ENCODE assay signal across 8 mouse cellular contexts in the genomic region with DNA sequence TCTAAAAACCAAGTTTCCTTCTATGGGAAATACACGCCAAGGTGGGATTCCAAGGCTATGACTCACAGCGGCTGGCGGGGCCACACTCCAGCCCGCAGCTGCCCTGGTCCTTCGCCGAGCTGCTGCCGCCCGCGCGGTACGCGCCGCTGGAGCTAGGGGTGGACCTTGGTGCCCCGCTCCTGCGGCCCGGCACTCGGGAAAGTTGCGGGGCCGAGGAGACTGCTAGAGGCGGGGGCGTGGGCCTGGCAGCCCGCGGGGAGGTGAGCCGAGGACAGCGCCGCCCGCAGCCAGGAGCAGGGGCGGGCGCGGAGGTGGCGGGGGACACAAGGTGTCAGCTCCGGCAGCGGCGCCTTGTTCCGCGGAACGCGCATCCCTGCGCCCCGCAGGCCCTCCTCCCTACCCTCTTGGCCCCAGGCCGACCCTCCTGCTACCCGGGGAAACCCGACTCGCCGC. TPM values are rescaled to one million over a fixed set of nuclear protein-coding genes. Genes with fewer than 3 reads are reported as not detected.
DNase-seq lines count a peak whose midpoint lies in the region; ATAC-seq and TF ChIP-seq lines count a peak whose summit lies in the region.

No protein-coding gene starts in this region.

- peak overlapping the region; percentile 91 for H3K4me3 ChIP-seq in forebrain, postnatal 0 days (ENCODE audit: low read depth, low read length)
- peak overlapping the region; percentile 79 for H3K4me3 ChIP-seq in midbrain, embryonic 11.5 days (ENCODE audit: low read depth, low read length)
- peak overlapping the region; percentile 80 for H3K4me3 ChIP-seq in stomach, embryonic 16.5 days (replicated peaks; ENCODE audit: low read length)

- peak overlapping the region; percentile 90 for H3K4me2 ChIP-seq in forebrain, postnatal 0 days (ENCODE audit: low read depth)
- H3K4me2 ChIP-seq in midbrain, embryonic 11.5 days = peak overlapping the region; percentile 98
- peak overlapping the region; percentile 55 for H3K4me2 ChIP-seq in stomach, embryonic 16.5 days (ENCODE audit: low read depth, low read length)

- intact Hi-C loops in left cerebral cortex, postnatal 14 days (cut with DNase I) = loop anchor here (2.0 to 10.0 kb wide), 3 partner anchors 20 to 270 kb away; no protein-coding TSS in a partner anchor

- H3K27ac ChIP-seq in forebrain, postnatal 0 days (ENCODE audit: low read depth, low read length) = peak overlapping the region; percentile 96
- H3K27ac ChIP-seq in midbrain, embryonic 11.5 days (ENCODE audit: low read depth, low read length) = peak overlapping the region; percentile 78
- peak overlapping the region; percentile 92 for H3K27ac ChIP-seq in stomach, embryonic 16.5 days (ENCODE audit: low read length)

- in situ Hi-C loops in Patski (cut with MboI; ENCODE audit: low pct_unique_long_range_greater_than_20kb) = loop anchor here (5.0 kb wide), 1 partner anchor 63 kb away; no protein-coding TSS in a partner anchor

- H3K9me3 ChIP-seq in forebrain, postnatal 0 days (ENCODE audit: low read length) = no peaks in the 10 kb centered on the region
- no peaks in the 10 kb centered on the region for H3K9me3 ChIP-seq in midbrain, embryonic 11.5 days (ENCODE audit: control insufficient read depth, low read length)
- no peaks in the 10 kb centered on the region for H3K9me3 ChIP-seq in stomach, embryonic 16.5 days (replicated peaks; ENCODE audit: control insufficient read depth, low read length)

- peak; percentile 88 for ATAC-seq in Patski
- ATAC-seq in forebrain, postnatal 0 days = peak; percentile 48
- peak; percentile 69 for ATAC-seq in midbrain, embryonic 11.5 days (ENCODE audit: low FRiP score)
- peak; percentile 59 for ATAC-seq in stomach, embryonic 16.5 days (ENCODE audit: insufficient read depth, low FRiP score)
- no peak for ATAC-seq in CD4-positive, CD25-positive, alpha-beta regulatory T cell, adult 4 months

- CTCF ChIA-PET in Patski (lab: Charles Lee) = interaction anchor here (0.8 kb wide), 1 partner anchor 67 kb away, joined by 3 read pairs; no protein-coding TSS in a partner anchor

- DNase-seq in Patski (ENCODE audit: low read depth, low spot score) = no peak
- peak; percentile 52 for DNase-seq in cerebellum, adult 11-12 months
- DNase-seq in forebrain, postnatal 0 days = peak; percentile 54
- DNase-seq in heart, postnatal 4 days = peak; percentile 68
- DNase-seq in left cerebral cortex, postnatal 14 days (ENCODE audit: low spot score in 2 of 2) = peak; percentile 20 to 36
- peak; percentile 96 for DNase-seq in midbrain, embryonic 11.5 days (ENCODE audit: low spot score, missing footprints)

- no peaks in the 10 kb centered on the region for H3K27me3 ChIP-seq in Patski
- no peaks in the 10 kb centered on the region for H3K27me3 ChIP-seq in forebrain, postnatal 0 days (ENCODE audit: insufficient read depth, low read length)
- H3K27me3 ChIP-seq in midbrain, embryonic 11.5 days (ENCODE audit: control insufficient read depth, insufficient read depth, low read length) = peaks cover 37% of the 10 kb centered on the region
- no peaks in the 10 kb centered on the region for H3K27me3 ChIP-seq in stomach, embryonic 16.5 days (ENCODE audit: control insufficient read depth, insufficient read depth, low read length)

- H3K9ac ChIP-seq in forebrain, postnatal 0 days = peak overlapping the region; percentile 96
- peak overlapping the region; percentile 89 for H3K9ac ChIP-seq in midbrain, embryonic 11.5 days (ENCODE audit: low read length)
- peak overlapping the region; percentile 94 for H3K9ac ChIP-seq in stomach, embryonic 16.5 days (ENCODE audit: low read length)

- peaks cover 35% of the 10 kb centered on the region for H3K4me1 ChIP-seq in forebrain, postnatal 0 days (ENCODE audit: insufficient read depth)
- H3K4me1 ChIP-seq in midbrain, embryonic 11.5 days (ENCODE audit: control insufficient read depth, insufficient read depth, low read length) = peaks cover 34% of the 10 kb centered on the region
- H3K4me1 ChIP-seq in stomach, embryonic 16.5 days (ENCODE audit: control insufficient read depth, insufficient read depth, low read length) = peaks cover 36% of the 10 kb centered on the region

- H3K36me3 ChIP-seq in forebrain, postnatal 0 days (ENCODE audit: insufficient read depth) = peaks cover 6% of the 10 kb centered on the region; the same call in 1 of the 2 replicates
- no peaks in the 10 kb centered on the region for H3K36me3 ChIP-seq in midbrain, embryonic 11.5 days (ENCODE audit: control insufficient read depth, insufficient read depth, low read length)
- H3K36me3 ChIP-seq in stomach, embryonic 16.5 days (ENCODE audit: control insufficient read depth, insufficient read depth, low read length) = no peaks in the 10 kb centered on the region

- 1% methylated on average over 41 of the region's 45 CpGs for WGBS in forebrain, postnatal 0 days
- WGBS in midbrain, embryonic 11.5 days = under 1% methylated on average over 34 of the region's 45 CpGs
- under 1% methylated on average over 31 of the region's 45 CpGs for WGBS in stomach, embryonic 16.5 days

- POLR2A ChIA-PET in Patski (lab: Charles Lee) = interaction anchor here (1.2 to 1.6 kb wide), 2 partner anchors 32 to 54 kb away, joined by 3 to 5 read pairs; no protein-coding TSS in a partner anchor

- no peak for TF ChIP-seq CTCF in Patski (IDR thresholded peaks at IDR 0.05)
- peak; percentile 46 for TF ChIP-seq CTCF in forebrain, postnatal 0 days (IDR thresholded peaks at IDR 0.05; ENCODE audit: low read depth)

RNA-seq across cellular contexts. Expression of a gene that starts 0.7 kb away (rescaled TPM):
- polyA plus RNA-seq in Patski (2021) = 16.1 TPM
- 10.7 and 14.2 TPM in 2 replicates for total RNA-seq in forebrain, postnatal 0 days (2014; rRNA removed)
- polyA plus RNA-seq in forebrain, postnatal 0 days (2015; fragmentation: Nextera tagmentation; extraction: Ambion mirVana) = 24.6 and 30.4 TPM in 2 replicates
- total RNA-seq in heart, postnatal 4 days (2021) = 10 to 100 TPM; 14.9 to 16.7 TPM
- 10 to 100 TPM; 19.0 to 21.4 TPM for total RNA-seq in left cerebral cortex, postnatal 14 days (2021)
- polyA plus RNA-seq in midbrain, embryonic 11.5 days (2014; fragmentation: Nextera tagmentation; extraction: Ambion mirVana) = 14.3 and 14.9 TPM in 2 replicates
- polyA plus RNA-seq in stomach, embryonic 16.5 days (2015; fragmentation: Nextera tagmentation; extraction: Ambion mirVana) = 5.0 and 5.7 TPM in 2 replicates
- not detected for polyA plus RNA-seq in CD4-positive, CD25-positive, alpha-beta regulatory T cell, adult 4 months (2017; shearing (Covaris generic))
